Mouse (Mus musculus) mature B cell (primary cell): ENCODE measurements around the gene Sgo1.
"Not testable (repeated sequence)": the region's sequence is repeated elsewhere in the genome, so short reads cannot be mapped to it uniquely, and the experiment has no call there.

Experiments
- in situ Hi-C: fragments of 300-500 bp; cut with MboI; formaldehyde crosslinking; loops from 2 replicates; pipeline ENCODE4 v1.14.3; 2019

Sgo1 gene

GRCm38 (mm10) chr17:53688877-53689802 is at the start of gene Sgo1:
TSS of gene Sgo1 (minus strand) at chr17:53689333.
- in situ Hi-C loops = loop anchor here (10.0 kb wide), 2 partner anchors 114 to 204 kb away; no protein-coding TSS in a partner anchor

- in situ Hi-C loops = not testable (repeated sequence)
These were observed 29.8 kb upstream of the Sgo1 start for GRCm38 (mm10) chr17:53718916-53719315.

DNA sequence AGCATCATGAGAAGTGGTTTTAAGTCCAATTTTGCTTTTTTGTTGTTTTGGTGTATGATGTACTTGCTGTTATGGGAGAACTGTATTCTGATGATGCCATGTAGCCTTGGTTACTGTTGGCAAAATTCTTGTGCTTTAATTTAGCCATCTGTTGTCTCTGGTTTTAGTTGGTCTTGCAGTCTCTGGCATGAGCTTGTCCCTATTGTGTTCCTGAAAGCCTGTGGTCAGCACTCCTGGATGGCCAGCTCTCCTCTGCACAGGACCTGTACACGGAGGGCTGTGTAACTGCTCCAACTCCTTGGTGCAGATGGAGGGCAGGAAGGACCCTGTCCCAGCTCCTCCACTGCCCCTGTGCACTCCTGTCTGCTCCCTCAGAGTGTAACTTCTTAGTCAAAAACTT is 29.3 kb upstream of the Sgo1 start:
- in situ Hi-C loops = no loop called here

DNA sequence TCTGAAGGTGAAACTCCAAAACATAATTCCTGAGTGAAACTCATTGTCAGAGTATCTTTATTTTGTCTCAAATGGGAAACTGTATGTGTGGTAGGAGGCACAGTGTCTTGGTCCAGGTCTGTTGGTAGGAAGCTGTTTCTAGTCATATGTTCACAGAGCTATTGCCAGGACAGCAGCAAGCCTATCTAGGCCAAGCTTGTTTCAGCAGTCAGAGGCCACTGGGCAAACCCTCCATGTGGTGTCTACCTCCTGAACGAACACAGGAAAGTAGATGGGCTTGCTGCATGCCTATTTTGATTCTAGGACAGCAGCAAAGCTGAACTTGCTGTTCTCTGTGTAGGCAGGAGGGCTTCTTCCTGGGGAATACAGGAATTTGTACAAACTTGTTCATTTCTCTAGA is 26.0 kb upstream of the Sgo1 start:
- in situ Hi-C loops = not testable (repeated sequence)

- in situ Hi-C loops = no loop called here
These were observed 25.3 kb upstream of the Sgo1 start for GRCm38 (mm10) chr17:53714453-53714852.

DNA sequence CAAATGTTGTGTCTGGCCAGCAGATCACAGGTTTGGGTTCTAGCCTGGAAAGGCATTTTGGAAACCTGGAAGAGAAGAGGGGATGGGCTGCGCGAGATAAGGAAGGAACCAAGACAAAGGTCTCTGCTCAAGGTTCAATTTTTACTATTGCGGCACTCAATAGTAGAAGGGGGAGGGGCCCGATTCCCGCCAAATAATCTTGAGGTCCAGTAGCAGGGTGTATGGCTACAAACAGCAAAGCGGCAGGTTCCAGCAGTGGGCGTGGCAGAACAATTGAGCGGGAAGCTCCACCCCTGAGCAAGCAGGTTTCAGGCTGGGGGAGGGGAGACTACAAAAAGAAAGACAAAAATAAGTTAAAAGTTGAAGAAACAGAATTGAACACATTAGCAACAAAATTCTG is 8.4 kb upstream of the Sgo1 start:
- in situ Hi-C loops = not testable (repeated sequence)

- in situ Hi-C loops = no loop called here
These were observed 4.9 kb upstream of the Sgo1 start for GRCm38 (mm10) chr17:53694039-53694438.

GRCm38 (mm10) chr17:53689946-53690345 is 813 bp upstream of the Sgo1 start:
- in situ Hi-C loops = loop anchor here (10.0 kb wide), 2 partner anchors 115 to 205 kb away; no protein-coding TSS in a partner anchor

DNA sequence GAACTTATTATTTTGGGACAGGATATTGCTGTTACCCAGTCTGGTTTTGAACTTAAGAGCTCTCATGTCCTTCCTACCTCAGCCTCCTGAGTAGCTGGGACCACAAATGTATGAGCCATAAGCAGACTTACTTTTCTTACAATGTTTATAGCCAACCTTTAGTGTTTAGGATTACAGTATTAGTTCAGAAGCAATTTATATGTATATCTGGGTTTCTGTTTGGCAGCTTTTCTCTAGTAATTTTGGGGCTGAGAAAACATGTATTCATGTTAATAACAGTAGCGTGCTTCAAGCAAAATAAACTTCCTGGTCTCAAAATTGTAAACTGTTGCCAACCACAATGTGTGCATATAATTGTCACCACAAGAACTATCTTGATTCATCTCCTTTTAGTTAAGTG is 812 bp downstream of the Sgo1 start:
- in situ Hi-C loops = loop anchor here (10.0 kb wide), 2 partner anchors 114 to 204 kb away; no protein-coding TSS in a partner anchor

- in situ Hi-C loops = no loop called here
These were observed 10.4 kb downstream of the Sgo1 start for GRCm38 (mm10) chr17:53678716-53679115.

- in situ Hi-C loops = no loop called here
These were observed 18.7 kb downstream of the Sgo1 start for GRCm38 (mm10) chr17:53670453-53670852.

GRCm38 (mm10) chr17:53664703-53665382 is 24.3 kb downstream of the Sgo1 start:
- in situ Hi-C loops = no loop called here

- in situ Hi-C loops = no loop called here
These were observed 24.9 kb downstream of the Sgo1 start for GRCm38 (mm10) chr17:53664267-53664666.

- in situ Hi-C loops = no loop called here
These were observed 27.9 kb downstream of the Sgo1 start for GRCm38 (mm10) chr17:53661056-53661840.

DNA sequence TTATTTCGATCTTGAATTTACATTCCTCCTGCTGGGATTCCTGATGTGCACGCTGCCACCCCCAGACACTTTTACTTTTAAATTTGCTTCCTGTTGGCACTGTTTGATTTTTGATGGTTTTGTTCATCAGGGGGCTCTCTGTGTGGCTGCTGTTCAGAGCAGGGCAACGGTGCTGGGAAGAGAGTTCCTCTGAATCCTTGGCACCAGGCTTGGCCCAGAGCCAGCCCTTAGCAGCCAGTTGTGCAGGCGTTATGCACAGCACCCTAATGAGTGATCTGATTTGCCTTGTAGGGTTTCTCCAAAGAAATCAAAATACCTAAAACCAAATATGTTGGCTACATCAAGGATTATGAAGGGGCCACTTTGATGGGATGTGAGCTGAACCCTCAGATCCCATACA is 29.4 kb downstream of the Sgo1 start:
- in situ Hi-C loops = no loop called here

GRCm38 (mm10) chr17:53659230-53659629 is 29.9 kb downstream of the Sgo1 start:
- in situ Hi-C loops = no loop called here

DNA sequence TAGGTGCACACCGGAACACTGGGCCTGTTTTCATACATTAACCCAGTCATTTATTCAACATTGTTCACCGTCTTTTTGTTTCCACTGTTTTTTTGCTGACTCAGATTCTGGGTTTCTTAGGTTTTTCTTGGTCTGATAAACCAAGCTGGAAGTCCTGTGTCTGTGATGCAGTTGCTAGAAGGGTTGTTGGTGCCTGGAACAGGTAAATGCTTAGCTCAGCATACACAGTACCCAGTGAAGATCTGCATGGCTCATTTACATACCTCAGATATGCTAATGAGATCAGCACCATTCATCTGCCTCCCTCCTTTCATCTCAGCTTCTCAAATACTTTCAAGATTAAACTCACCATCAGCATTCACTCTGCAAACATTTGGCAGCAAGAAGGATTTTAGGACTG is 30.5 kb downstream of the Sgo1 start:
- in situ Hi-C loops = no loop called here

GRCm38 (mm10) chr17:53657391-53657790 is 31.7 kb downstream of the Sgo1 start:
- in situ Hi-C loops = not testable (repeated sequence)

GRCm38 (mm10) chr17:53656369-53656860 is 32.7 kb downstream of the Sgo1 start:
- in situ Hi-C loops = no loop called here

GRCm38 (mm10) chr17:53655959-53656358 is 33.2 kb downstream of the Sgo1 start:
- in situ Hi-C loops = no loop called here

DNA sequence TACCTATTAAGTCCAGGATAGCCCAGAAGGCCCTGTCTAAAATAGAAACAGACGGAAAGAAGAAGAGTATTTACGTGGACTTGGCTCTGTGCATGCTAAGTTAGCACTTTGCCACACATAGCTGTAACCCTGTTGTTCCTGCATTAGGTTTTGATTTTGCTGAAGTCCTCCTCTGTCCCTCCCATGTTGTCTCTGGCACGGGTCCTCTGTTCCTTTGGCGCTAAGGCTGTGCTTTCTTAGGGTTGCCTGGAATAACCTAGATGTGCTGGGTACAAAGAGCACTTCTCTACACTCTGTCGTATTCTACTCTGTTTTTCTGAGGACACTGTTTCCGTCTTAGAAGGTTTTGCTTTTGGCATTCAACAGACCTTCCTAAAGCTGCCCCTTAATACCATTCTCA is 34.1 kb downstream of the Sgo1 start:
- in situ Hi-C loops = no loop called here

- in situ Hi-C loops = no loop called here
These were observed 34.5 kb downstream of the Sgo1 start for GRCm38 (mm10) chr17:53654596-53654995.
